Mouse (Mus musculus) ES-Bruce4 (cell line): ENCODE measurements around the gene Tcfl5.

Experiments used
- CTCF ChIP-seq: IDR thresholded peaks from one replicate; pipeline ENCODE4 v1.8.1; 2011; ENCODE audit warnings: low read depth, low read length
- EP300 ChIP-seq: IDR thresholded peaks from 2 replicates; pipeline ENCODE4 v1.6.1; 2011; ENCODE audit warnings: low read depth, low read length; ENCODE audit not compliant: insufficient read depth
- POLR2A ChIP-seq: IDR thresholded peaks from one replicate; pipeline ENCODE4 v1.8.1; 2011; ENCODE audit warnings: low read length; ENCODE audit not compliant: insufficient read depth

GRCm38 (mm10) chr2:180582481-180583153 lies 59.9 kb downstream of the Tcfl5 start:
- TF ChIP-seq POLR2A = peak; percentile 17
- TF ChIP-seq EP300 = 0 out of 2 replicates have a peak, but pooled peaks have one; percentile 41
- peak; percentile 87 for TF ChIP-seq CTCF
